Mouse (Mus musculus) heart, embryonic 14.5 days (tissue): Measurements from ENCODE around the gene Ago4. TPM values are rescaled to one million over a fixed set of nuclear protein-coding genes. Genes with fewer than 3 reads are reported as not detected.

Source experiments
- ATAC-seq: fragments of 200-750 bp; cut with Nextera tagmentation; 2 replicates; pipeline ENCODE4 v1.8.0; 2017; ENCODE audit warnings: low read depth, moderate TSS enrichment; ENCODE audit not compliant: insufficient number of reproducible peaks, insufficient read depth, low FRiP score
- H3K27ac ChIP-seq, 2 experiments: fragments of 200-500 bp in 1 of 2; fragments of 300-500 bp in 1 of 2; sonication (generic) in 1 of 2; replicated peaks in 1 of 2; 2 replicates each; pipeline ENCODE4 v1.5.1; 2012 to 2014; ENCODE audit warnings: low read depth in 2 of 2, low read length in 2 of 2, control low read depth in 1 of 2, mild to moderate bottlenecking in 1 of 2, mixed read lengths in 1 of 2; ENCODE audit not compliant: control insufficient read depth in 1 of 2, insufficient read depth in 1 of 2
- H3K27me3 ChIP-seq: fragments of 300-500 bp; sonication (generic); 2 replicates; pipeline ENCODE4 v1.6.1; 2014; ENCODE audit warnings: mild to moderate bottlenecking, low read length, control low read depth; ENCODE audit not compliant: control insufficient read depth, insufficient read depth
- H3K36me3 ChIP-seq: fragments of 300-500 bp; sonication (generic); 2 replicates; pipeline ENCODE4 v1.6.1; 2014; ENCODE audit warnings: mild to moderate bottlenecking, control low read depth, low read length, mixed read lengths; ENCODE audit not compliant: control insufficient read depth, insufficient read depth
- H3K4me1 ChIP-seq, 2 experiments: fragments of 200-500 bp in 1 of 2; fragments of 300-500 bp in 1 of 2; sonication (generic) in 1 of 2; 2 replicates each; pipeline ENCODE4 v1.6.1; 2012 to 2014; ENCODE audit warnings: low read length in 2 of 2, control low read depth in 1 of 2, mixed read lengths in 1 of 2; ENCODE audit not compliant: control insufficient read depth in 2 of 2, insufficient read depth in 2 of 2
- H3K4me2 ChIP-seq: fragments of 300-500 bp; sonication (generic); 2 replicates; pipeline ENCODE4 v1.6.1; 2014; ENCODE audit warnings: mild to moderate bottlenecking, low read length
- H3K4me3 ChIP-seq, 2 experiments: fragments of 200-500 bp in 1 of 2; fragments of 300-500 bp in 1 of 2; sonication (generic) in 1 of 2; 2 replicates each; pipeline ENCODE4 v1.5.1; 2012 to 2014; ENCODE audit warnings: low read length in 2 of 2, mild to moderate bottlenecking in 2 of 2, control low read depth in 1 of 2, low read depth in 1 of 2, moderate library complexity in 1 of 2; ENCODE audit not compliant: control insufficient read depth in 1 of 2, insufficient read depth in 1 of 2
- H3K9ac ChIP-seq: fragments of 300-500 bp; sonication (generic); 2 replicates; pipeline ENCODE4 v1.6.1; 2014; ENCODE audit warnings: mild to moderate bottlenecking, low read length
- H3K9me3 ChIP-seq: fragments of 300-500 bp; sonication (generic); 2 replicates; pipeline ENCODE4 v1.6.1; 2016; ENCODE audit warnings: low read length, control low read depth; ENCODE audit not compliant: control insufficient read depth
- WGBS: fragments of 180-500 bp; shearing (Covaris S2); extraction: QIAGEN DNeasy Blood & Tissue Kit; methylation state at CpG from one replicate; pipeline ENCODE4 v1.1.7; 2014; 5-methylcytosine and 5-hydroxymethylcytosine counted together
- polyA plus RNA-seq: library from polyadenylated mRNA; unstranded; fragments of >200 nt; fragmentation: Nextera tagmentation; extraction: Ambion mirVana; gene quantifications from 2 replicates; pipeline ENCODE4 v1.2.1, GENCODE M21; 2014

The Ago4 gene
- polyA plus RNA-seq, 1 experiment from 2014 or later: 1.6 TPM

- no peak overlapping the region for H3K4me2 ChIP-seq
- H3K27ac ChIP-seq: no peak overlapping the region
- H3K9ac ChIP-seq: no peak overlapping the region
- no peaks in the 10 kb centered on the region for H3K27me3 ChIP-seq
- no peak for ATAC-seq
- H3K9me3 ChIP-seq: no peaks in the 10 kb centered on the region
- H3K4me3 ChIP-seq: no peak overlapping the region
- H3K4me1 ChIP-seq: no peaks in the 10 kb centered on the region
- no peaks in the 10 kb centered on the region for H3K36me3 ChIP-seq
- 57% methylated on average over 1 of the region's 1 CpGs for WGBS
Observed at GRCm38 (mm10) chr4:126486217-126486616, 47.1 kb downstream of the Ago4 start.

GRCm38 (mm10) chr4:126485065-126485464, 48.2 kb downstream of the Ago4 start:
- ATAC-seq: no peak

DNA sequence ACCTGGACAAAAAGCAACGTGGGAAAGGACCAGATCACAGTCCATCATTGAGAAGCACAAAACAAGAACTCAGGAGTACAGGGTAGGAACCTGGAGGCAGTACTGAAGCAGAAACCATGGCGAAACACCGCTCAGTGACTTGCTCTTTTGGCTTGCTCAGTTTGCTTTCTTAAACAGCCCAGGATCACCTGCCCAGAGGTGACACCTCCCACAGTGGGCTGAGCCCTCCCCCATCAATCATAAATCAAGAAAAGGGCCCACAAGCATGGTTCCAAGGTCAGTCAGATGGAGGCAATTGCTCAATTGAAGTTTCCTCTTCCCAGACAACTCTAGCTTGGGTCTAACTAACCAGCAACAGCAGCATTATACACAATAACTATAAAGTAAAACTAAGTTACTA, 49.4 kb downstream of the Ago4 start:
- Histone ChIP-seq H3K4me1 (no peaks in the 10 kb centered on the region), H3K27me3 (no peaks in the 10 kb centered on the region), H3K4me2 (no peak overlapping the region), H3K27ac (no peak overlapping the region), H3K36me3 (no peaks in the 10 kb centered on the region), H3K9me3 (no peaks in the 10 kb centered on the region), H3K9ac (no peak overlapping the region), H3K4me3 (no peak overlapping the region)
- ATAC-seq: no peak
- WGBS: 75% methylated on average over 3 of the region's 3 CpGs

More at GRCm38 (mm10) chr4:126485065-126485464, 48.2 kb downstream of the Ago4 start:
- H3K27me3 ChIP-seq: no peaks in the 10 kb centered on the region
- H3K36me3 ChIP-seq: no peaks in the 10 kb centered on the region
- no peak overlapping the region for H3K27ac ChIP-seq
- H3K9ac ChIP-seq: no peak overlapping the region
- H3K9me3 ChIP-seq: no peaks in the 10 kb centered on the region
- 60% methylated on average over 2 of the region's 2 CpGs for WGBS
- no peak overlapping the region for H3K4me3 ChIP-seq
- no peaks in the 10 kb centered on the region for H3K4me1 ChIP-seq
- H3K4me2 ChIP-seq: no peak overlapping the region

- Histone ChIP-seq H3K4me1 (no peaks in the 10 kb centered on the region), H3K36me3 (no peaks in the 10 kb centered on the region), H3K4me3 (no peak overlapping the region), H3K9ac (no peak overlapping the region), H3K4me2 (no peak overlapping the region), H3K27me3 (no peaks in the 10 kb centered on the region), H3K9me3 (no peaks in the 10 kb centered on the region), H3K27ac (no peak overlapping the region)
- WGBS: 70% methylated on average over 12 of the region's 12 CpGs
- ATAC-seq: no peak
Observed at GRCm38 (mm10) chr4:126482951-126483350, 50.3 kb downstream of the Ago4 start.

DNA sequence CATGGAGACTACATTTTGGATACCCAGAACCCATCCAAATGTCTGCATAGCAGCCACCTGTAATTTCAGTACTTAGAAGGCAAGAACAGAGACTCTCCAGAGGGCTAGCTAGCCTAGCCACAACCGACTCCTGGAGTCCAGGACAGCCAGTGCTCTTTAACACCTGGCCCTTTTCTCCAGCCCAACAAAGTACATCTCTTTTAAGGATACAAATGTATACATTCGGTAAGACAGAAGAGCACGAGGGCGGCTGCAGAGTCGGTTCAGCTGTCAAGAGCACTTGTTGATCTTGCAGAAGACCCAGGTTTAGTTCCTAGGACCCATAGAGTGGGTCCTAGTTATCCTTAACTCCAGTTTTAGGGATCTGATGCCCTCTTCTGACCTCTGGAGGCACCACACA, 51.8 kb downstream of the Ago4 start:
- no peak overlapping the region for H3K27ac ChIP-seq
- H3K9ac ChIP-seq: no peak overlapping the region
- no peaks in the 10 kb centered on the region for H3K9me3 ChIP-seq
- H3K27me3 ChIP-seq: no peaks in the 10 kb centered on the region
- no peaks in the 10 kb centered on the region for H3K4me1 ChIP-seq
- H3K4me3 ChIP-seq: no peak overlapping the region
- 85% methylated on average over 5 of the region's 5 CpGs for WGBS
- no peak for ATAC-seq
- H3K36me3 ChIP-seq: no peaks in the 10 kb centered on the region
- no peak overlapping the region for H3K4me2 ChIP-seq

GRCm38 (mm10) chr4:126480288-126480687, 53.0 kb downstream of the Ago4 start:
- no peaks in the 10 kb centered on the region for H3K9me3 ChIP-seq
- no peaks in the 10 kb centered on the region for H3K27me3 ChIP-seq
- H3K36me3 ChIP-seq: no peaks in the 10 kb centered on the region
- no peak overlapping the region for H3K4me3 ChIP-seq
- H3K4me2 ChIP-seq: no peak overlapping the region
- H3K9ac ChIP-seq: no peak overlapping the region
- no peak overlapping the region for H3K27ac ChIP-seq
- WGBS: 38% methylated on average over 3 of the region's 3 CpGs
- no peak for ATAC-seq
- no peaks in the 10 kb centered on the region for H3K4me1 ChIP-seq

DNA sequence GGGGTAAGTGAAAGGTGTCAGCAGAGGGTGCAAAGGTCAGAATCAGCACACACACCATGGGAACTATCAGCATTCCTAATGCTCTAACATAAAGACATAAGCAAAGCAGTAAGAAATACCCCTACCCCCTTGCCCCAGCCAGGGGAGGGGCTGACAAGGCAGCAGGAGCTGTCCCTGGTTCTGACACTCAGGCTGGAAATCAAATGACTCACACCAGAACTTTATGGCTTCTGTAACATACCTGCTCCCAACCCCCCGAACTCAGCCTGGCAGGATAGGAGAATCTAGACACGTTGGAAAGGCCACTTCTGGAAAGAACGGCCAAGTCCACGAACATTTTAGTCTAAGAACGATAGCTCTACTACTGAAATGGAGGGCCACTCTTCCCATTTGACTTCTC, 60.2 kb downstream of the Ago4 start:
- no peak for ATAC-seq
- H3K9me3 ChIP-seq: no peaks in the 10 kb centered on the region
- no peaks in the 10 kb centered on the region for H3K36me3 ChIP-seq
- 40% methylated on average over 5 of the region's 5 CpGs for WGBS
- H3K27me3 ChIP-seq: no peaks in the 10 kb centered on the region
- no peak overlapping the region for H3K4me2 ChIP-seq
- no peak overlapping the region for H3K4me3 ChIP-seq
- H3K27ac ChIP-seq: no peak overlapping the region
- H3K9ac ChIP-seq: no peak overlapping the region
- H3K4me1 ChIP-seq: peaks cover 0 to 2% of the 10 kb centered on the region in 2 experiments; a peak in 2 of 4 replicates

DNA sequence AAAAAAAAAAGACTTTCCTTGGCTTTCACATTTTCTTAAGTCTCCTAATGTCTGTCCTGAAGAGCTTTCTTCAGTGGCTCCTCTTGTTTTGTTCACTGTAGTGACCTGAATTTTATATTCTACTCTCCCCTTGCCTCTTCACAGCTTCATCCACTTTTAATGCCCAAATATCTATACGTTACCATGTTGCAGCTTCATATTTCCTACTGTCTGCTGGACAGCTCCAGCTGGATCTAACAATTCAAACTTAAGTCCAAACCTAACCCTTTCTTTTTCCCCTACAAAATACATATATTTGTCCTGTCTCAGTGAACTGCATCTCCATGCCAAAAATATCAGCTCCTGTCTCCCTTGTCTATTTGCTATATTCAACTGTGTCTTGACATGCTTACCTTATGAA, 63.9 kb downstream of the Ago4 start:
- no peak overlapping the region for H3K27ac ChIP-seq
- ATAC-seq: no peak
- 50% methylated on average over 1 of the region's 1 CpGs for whole genome bisulfite sequencing
- H3K4me3 ChIP-seq: no peak overlapping the region
- H3K4me2 ChIP-seq: no peak overlapping the region; the same call in 1 of the 2 replicates
- no peaks in the 10 kb centered on the region for H3K9me3 ChIP-seq
- peaks cover 19 to 20% of the 10 kb centered on the region in 2 experiments for H3K4me1 ChIP-seq
- H3K27me3 ChIP-seq: no peaks in the 10 kb centered on the region
- H3K9ac ChIP-seq: no peak overlapping the region
- no peaks in the 10 kb centered on the region for H3K36me3 ChIP-seq
